Mouse (Mus musculus) frontal cortex, postnatal 14 days (tissue): Measurements from ENCODE around the gene Nkiras2.
"Not testable (repeated sequence)": the region's sequence is repeated elsewhere in the genome, so short reads cannot be mapped to it uniquely, and the experiment has no call there.

Source experiments
- DNase-seq, 2 experiments: peaks; one replicate each; pipeline ENCODE4 v3.0.0; 2022; ENCODE audit warnings: low spot score in 2 of 2

The Nkiras2 gene

GRCm38 (mm10) chr11:100598074-100598473, 21.0 kb upstream of the Nkiras2 start:
- DNase-seq, result no peak

- DNase-seq, result no peak
Measured at GRCm38 (mm10) chr11:100601372-100601771, 17.7 kb upstream of the Nkiras2 start.

GRCm38 (mm10) chr11:100603155-100603554, 15.9 kb upstream of the Nkiras2 start:
- DNase-seq, result no peak

GRCm38 (mm10) chr11:100603813-100604212, 15.2 kb upstream of the Nkiras2 start:
- DNase-seq, result no peak

GRCm38 (mm10) chr11:100604321-100605005, 14.6 kb upstream of the Nkiras2 start:
- DNase-seq, result no peak

- no peak for DNase-seq
Measured at GRCm38 (mm10) chr11:100605451-100605850, 13.6 kb upstream of the Nkiras2 start.

GRCm38 (mm10) chr11:100607121-100607520, 11.9 kb upstream of the Nkiras2 start:
- no peak for DNase-seq

GRCm38 (mm10) chr11:100608796-100609195, 10.2 kb upstream of the Nkiras2 start:
- no peak for DNase-seq

- no peak for DNase-seq
Measured at GRCm38 (mm10) chr11:100609355-100609996, 9.6 kb upstream of the Nkiras2 start.

- no peak for DNase-seq
Measured at GRCm38 (mm10) chr11:100609997-100610680, 8.9 kb upstream of the Nkiras2 start.

- DNase-seq, result no peak
Measured at GRCm38 (mm10) chr11:100611627-100612026, 7.4 kb upstream of the Nkiras2 start.

GRCm38 (mm10) chr11:100613241-100613640, 5.8 kb upstream of the Nkiras2 start:
- DNase-seq, result no peak

- DNase-seq, result no peak
Measured at GRCm38 (mm10) chr11:100616332-100616731, 2.7 kb upstream of the Nkiras2 start.

- not testable (repeated sequence) for DNase-seq
Measured at GRCm38 (mm10) chr11:100616836-100617235, 2.2 kb upstream of the Nkiras2 start.

- no peak for DNase-seq
Measured at GRCm38 (mm10) chr11:100617480-100617879, 1.6 kb upstream of the Nkiras2 start.

GRCm38 (mm10) chr11:100619485-100619975, 486 bp downstream of the Nkiras2 start:
- peak; percentile 97 to 98 for DNase-seq

GRCm38 (mm10) chr11:100619982-100620381, 938 bp downstream of the Nkiras2 start, which contains the start of gene Dnajc7:
TSS of gene Dnajc7 (minus strand) at chr11:100620168.
- no peak for DNase-seq

- DNase-seq, result peak; percentile 93 to 96
Measured at GRCm38 (mm10) chr11:100622714-100623113, 3.7 kb downstream of the Nkiras2 start.

- no peak for DNase-seq
Measured at GRCm38 (mm10) chr11:100623867-100624266, 4.8 kb downstream of the Nkiras2 start.

- DNase-seq, result no peak
Measured at GRCm38 (mm10) chr11:100625754-100626700, 7.0 kb downstream of the Nkiras2 start.

- peak in 1 of 2 experiments; percentile 61 for DNase-seq
Measured at GRCm38 (mm10) chr11:100626701-100627195, 7.7 kb downstream of the Nkiras2 start.
